Mouse (Mus musculus) brain, embryonic 14.5 days (tissue): Measurements from ENCODE around the gene Grhpr. TPM values are rescaled to one million over a fixed set of nuclear protein-coding genes. Genes with fewer than 3 reads are reported as not detected.
"Not testable (repeated sequence)": the region's sequence is repeated elsewhere in the genome, so short reads cannot be mapped to it uniquely, and the experiment has no call there.

ENCODE experiments used
- DNase-seq: peaks from one replicate; pipeline ENCODE4 v3.0.0-alpha.2; 2011; ENCODE audit warnings: low read depth
- CTCF ChIP-seq: fragments of 200-500 bp; IDR thresholded peaks from 2 replicates; pipeline ENCODE4 v1.5.1; 2012; ENCODE audit warnings: inconsistent platforms, mild to moderate bottlenecking, moderate library complexity, borderline replicate concordance; ENCODE audit not compliant: insufficient read depth, insufficient read length; ENCODE audit errors: extremely low read depth
- POLR2A ChIP-seq: fragments of 200-500 bp; IDR thresholded peaks from 2 replicates; pipeline ENCODE4 v1.6.1; 2012; ENCODE audit warnings: mild to moderate bottlenecking, inconsistent platforms, borderline replicate concordance; ENCODE audit not compliant: poor library complexity, insufficient read depth, insufficient read length, severe bottlenecking; ENCODE audit errors: extremely low read depth
- polyA plus RNA-seq: library from polyadenylated mRNA; depleted of rRNA; stranded (reverse); fragments of >200 nt; gene quantifications from 2 replicates; pipeline ENCODE4 v1.2.3, GENCODE M21; 2012; rRNA removed

The Grhpr gene
- polyA plus RNA-seq, 1 experiment, result 18.7 TPM

- no peak for DNase-seq
- TF ChIP-seq CTCF (no peak), POLR2A (no peak)
Measured at GRCm38 (mm10) chr4:45032586-45032985, 51.4 kb downstream of the Grhpr start.

DNA sequence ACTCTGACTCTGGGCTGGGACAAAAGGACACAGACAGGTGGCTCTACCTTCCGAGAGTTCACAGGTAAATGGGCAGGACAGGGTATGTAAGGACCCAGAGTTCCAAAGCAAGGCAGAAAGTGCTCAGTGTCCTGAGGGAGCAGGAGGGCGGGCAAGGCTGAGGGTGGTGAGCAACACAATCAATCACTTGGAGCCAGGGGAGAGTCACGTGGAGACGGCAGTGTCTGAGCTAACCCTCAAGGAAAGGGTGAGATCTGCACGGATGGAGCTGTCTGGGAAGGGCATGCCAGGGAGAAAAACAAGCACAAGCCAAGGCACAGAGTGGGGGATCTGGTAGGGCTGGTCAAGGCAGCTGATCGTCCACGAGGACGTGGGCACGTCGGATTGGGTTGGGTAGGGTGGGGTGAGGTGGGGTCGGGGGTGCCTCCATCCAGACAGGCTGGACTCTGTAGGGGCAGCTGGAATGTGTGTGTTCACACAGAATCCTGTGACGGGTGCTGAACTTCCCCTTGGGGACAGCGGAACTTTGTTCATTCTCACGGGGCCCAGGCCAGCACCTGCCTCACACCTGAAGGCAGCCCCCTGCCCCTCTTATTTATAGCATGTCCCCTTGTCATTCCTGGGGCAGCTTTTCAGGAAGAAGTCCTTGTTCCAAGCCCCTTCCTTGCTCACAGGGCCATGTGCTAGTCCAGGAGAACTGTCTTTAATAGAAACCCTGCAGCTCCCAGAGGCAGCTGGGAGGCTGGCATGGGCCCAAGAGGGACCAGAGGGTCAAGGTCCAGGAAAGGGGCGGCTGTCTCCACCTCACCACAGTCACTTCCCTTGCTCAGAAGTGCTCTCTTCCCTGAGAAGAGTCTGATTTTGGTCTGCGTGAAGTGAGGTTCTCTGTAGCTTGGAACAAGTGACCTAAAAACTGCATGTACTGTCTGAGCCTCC is 53.8 kb downstream of the Grhpr start:
- TF ChIP-seq POLR2A, result no peak
- no peak for TF ChIP-seq CTCF
- no peak for DNase-seq

DNA sequence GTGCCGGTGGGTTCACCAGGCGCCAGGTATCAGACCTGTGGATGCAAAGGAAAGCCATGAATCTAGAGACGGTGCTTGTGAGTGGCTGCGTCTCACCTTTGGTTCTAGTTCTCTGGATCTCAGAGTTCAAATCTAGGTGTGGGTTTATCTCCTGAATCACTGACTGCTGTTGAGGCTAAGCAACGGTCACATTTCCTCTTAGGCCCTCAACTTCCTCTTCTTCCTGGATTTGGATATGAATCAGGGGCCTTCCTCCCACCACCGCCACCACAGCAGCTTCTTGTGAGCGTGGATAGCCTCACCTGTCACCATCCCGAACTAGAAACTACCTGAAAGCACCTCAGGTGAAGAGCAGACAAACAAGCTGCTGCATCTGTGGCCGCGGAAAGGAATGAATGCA is 54.9 kb downstream of the Grhpr start:
- DNase-seq, result no peak
- TF ChIP-seq POLR2A, result no peak
- no peak for TF ChIP-seq CTCF

- TF ChIP-seq POLR2A, result no peak
- no peak for TF ChIP-seq CTCF
- DNase-seq, result no peak
Measured at GRCm38 (mm10) chr4:45036571-45036970, 55.4 kb downstream of the Grhpr start.

DNA sequence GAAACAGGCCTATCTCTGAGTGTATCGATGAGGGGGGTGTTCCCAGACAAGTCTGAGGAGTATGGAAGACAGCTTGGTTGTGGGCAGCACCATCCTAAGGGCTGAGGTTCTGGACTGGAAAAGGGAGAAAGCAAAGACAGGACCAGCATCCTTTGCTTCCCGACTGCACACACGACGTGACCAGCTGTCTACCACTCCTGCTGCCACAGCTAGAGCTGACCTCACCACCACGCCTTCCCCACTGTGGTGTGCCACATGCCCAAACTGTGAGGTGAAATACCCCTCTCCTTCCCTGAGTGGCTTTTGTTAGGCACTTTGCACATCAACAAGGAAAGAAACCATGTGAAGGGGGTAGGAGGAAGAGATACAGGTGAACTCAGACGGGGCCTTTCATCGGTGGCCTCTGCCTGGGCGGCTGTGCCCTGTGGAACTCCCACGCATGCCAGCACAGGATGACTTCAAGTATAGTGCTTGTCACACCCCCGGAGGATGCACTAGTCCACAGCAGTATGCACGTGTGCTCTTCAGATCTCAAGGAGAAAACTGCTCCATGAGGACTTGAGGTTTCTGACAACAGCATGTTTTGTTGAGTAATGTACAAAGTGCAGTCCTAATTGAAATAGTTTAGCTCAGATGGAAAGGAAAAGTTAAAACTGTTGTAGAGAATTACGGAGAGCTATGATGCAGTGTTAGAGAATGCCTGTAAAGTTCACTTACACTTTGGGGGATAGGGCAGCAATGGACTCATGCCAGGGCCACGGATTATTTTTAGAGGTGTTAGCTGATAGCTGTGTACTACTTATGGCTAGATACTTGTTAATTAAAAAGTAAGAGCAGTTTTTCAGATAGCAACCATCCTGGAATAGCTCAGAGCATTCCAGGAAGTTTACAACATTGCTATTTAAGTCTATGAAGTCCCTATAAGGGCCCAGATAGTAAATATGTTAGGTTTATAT is 56.5 kb downstream of the Grhpr start:
- TF ChIP-seq CTCF (no peak), POLR2A (no peak)
- no peak for DNase-seq

DNA sequence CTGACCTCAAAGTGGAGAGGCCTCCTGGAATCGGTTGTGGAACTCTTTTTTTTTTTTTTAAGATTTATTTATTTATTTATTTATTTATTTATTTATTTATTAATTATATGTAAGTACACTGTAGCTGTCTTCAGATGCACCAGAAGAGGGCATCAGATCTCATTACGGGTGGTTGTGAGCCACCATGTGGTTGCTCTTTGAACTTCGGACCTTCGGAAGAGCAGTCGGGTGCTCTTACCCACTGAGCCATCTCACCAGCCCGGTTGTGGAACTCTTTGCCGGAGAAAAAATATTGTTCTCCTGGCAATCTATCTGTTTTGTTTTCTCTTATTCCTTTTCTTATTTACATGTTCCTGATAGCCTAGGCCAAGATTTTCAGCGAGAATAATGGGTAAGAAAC is 57.7 kb downstream of the Grhpr start:
- peak; percentile 1; the same call in 1 of the 2 replicates for TF ChIP-seq CTCF
- DNase-seq, result peak; percentile 14

- not testable (repeated sequence) for DNase-seq
Measured at GRCm38 (mm10) chr4:45039546-45039945, 58.4 kb downstream of the Grhpr start.

Other genes starting within 250 kb of the Grhpr start
- gene Zcchc7, start 225.5 kb upstream of the Grhpr start, polyA plus RNA-seq, result 34.9 and 38.1 TPM in 2 replicates
- gene Zbtb5, start 31.0 kb downstream of the Grhpr start, polyA plus RNA-seq, result 36.2 and 44.4 TPM in 2 replicates
- gene Polr1e, start 37.2 kb downstream of the Grhpr start, polyA plus RNA-seq, result 18.6 and 18.7 TPM in 2 replicates
- 29.8 and 36.7 TPM in 2 replicates for gene Fbxo10, start 103.2 kb downstream of the Grhpr start, polyA plus RNA-seq
- 112 and 144 TPM in 2 replicates for gene Tomm5, start 126.7 kb downstream of the Grhpr start, polyA plus RNA-seq
- gene Frmpd1, start 203.5 kb downstream of the Grhpr start, polyA plus RNA-seq, result 1.1 and 2.2 TPM in 2 replicates